Mouse (Mus musculus): Measurements from ENCODE around the gene Vegfb. TPM values are rescaled to one million over a fixed set of nuclear protein-coding genes. Genes with fewer than 3 reads are reported as not detected.

Vegfb gene
- polyA plus RNA-seq, 1 experiment from 2014 or later = 28.9 TPM

DNA sequence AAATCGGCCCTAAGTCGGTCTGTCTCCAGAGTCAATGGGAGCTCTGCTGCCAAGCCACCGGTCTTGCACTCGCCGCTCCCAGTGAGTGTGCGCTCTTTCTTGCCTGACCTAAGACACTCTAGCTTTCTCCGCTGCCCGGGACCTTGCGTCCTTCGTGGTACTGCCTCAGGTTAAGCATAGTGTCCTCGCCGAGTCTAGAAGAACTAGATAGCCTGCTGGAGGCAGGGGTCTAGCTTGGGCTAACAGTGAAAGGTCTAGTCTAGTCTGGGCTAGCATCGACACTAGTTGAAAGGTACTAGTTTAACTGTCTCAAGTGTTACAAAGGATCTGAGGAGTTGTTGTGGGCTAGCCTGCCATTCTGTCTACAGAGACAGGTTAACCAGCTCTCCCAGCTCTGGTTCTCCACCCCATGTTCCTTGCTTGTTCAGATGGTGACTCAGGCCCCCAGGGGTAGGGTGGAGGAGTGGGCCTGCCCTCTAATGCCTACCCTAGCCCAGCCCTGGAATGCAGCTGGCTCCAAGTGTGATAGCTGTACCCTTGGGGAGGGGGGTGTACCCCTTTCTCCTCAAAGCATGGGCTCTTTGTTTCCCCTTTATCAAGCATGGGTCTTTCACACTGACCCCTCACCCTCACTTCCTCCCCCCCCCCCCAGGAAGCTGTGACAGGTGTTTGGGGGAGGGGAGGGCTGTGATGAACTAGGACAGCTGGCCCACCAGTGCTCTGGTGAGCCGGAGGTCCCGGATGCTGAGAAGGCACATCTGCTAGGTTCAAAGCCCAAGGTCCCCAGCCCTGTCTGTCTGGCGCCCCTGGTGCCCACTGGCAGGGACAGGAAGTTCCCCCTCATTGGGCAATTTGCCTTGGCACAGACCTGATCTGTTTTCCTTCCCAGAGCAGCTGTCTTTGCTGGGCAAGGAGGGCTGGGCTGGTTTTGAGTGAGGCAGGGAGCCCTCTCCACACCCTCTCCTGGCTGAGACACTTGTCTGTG lies 11.6 kb downstream of the Vegfb start, which contains the start of gene Plcb3:
TSS of gene Plcb3 (minus strand) at position 934 of the 985 bp plus-strand sequence.
- Histone ChIP-seq H3K27me3 (ENCODE audit: control insufficient read depth, insufficient read depth, low read depth, low read length) (no peaks in the 10 kb centered on the region), H3K9me3 (ENCODE audit: control insufficient read depth, low read length) (no peaks in the 10 kb centered on the region), H3K9ac (ENCODE audit: low read length) (peak within 1 kb of the TSS; percentile 78), H3K4me2 (ENCODE audit: low read depth, low read length) (peak within 1 kb of the TSS; percentile 90), H3K27ac (ENCODE audit: low read length) (peak within 1 kb of the TSS; percentile 92), H3K36me3 (ENCODE audit: control insufficient read depth, insufficient read depth, low read length) (peaks cover 7% of the 10 kb centered on the region), H3K4me3 (ENCODE audit: low read length) (peak within 1 kb of the TSS; percentile 73), H3K4me1 (replicated peaks; ENCODE audit: control insufficient read depth, insufficient read depth, low read length) (peaks cover 33% of the 10 kb centered on the region)
- ATAC-seq (ENCODE audit: low read depth) = no peak
- WGBS = 0% methylated on average over 16 of the region's 16 CpGs

DNA sequence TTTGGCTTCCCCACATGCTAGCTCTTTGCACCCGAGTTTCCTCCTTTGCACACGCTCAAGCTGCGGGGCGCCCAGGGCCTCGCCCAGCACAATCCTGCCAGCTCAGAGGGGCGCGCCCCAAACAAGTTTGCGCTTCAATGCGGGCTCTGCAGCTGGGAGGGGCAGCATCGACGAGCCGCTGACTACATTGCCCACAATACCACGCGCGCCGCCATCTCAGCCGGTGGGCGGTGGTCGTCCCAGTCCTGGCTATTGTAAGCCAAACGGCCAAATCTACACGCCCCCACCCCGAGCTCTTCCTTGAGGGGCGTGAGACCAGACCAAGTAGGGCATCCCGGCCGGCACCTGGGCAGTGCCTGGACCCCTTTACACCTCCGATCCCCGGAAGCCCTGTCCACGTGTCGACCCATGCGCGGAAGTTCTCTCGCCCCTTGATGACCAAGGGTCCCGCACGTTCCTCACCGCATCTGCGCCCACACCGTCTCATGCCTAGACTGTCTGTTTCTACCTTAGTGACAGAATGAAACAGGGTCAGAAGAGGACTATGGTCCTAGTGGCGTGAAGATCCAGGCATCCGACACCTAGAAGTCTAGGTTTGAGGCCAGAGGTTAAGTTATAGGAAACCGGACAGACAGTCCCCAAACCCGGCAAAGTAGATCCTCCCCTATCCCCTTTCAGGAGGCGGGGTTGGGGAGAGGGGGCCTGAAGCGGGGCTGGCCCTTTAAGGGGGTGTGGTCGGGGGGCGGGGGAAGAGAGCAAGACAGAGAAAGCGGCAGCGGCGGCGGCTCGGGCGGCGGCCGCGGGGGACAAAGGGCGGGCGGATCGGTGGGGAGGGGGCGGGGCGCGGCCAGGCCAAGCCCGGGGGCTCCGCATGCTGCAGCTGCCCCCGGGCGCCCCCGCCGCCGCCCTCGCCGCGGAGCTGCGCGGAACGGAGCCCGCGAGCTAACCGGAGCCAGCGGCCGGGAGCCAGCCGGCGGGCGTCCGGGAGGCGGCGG lies 12.9 kb downstream of the Vegfb start, which contains the start of gene Ppp1r14b:
TSS of gene Ppp1r14b (plus strand) at position 758 of the 995 bp plus-strand sequence.
- Histone ChIP-seq H3K36me3 (ENCODE audit: control insufficient read depth, insufficient read depth, low read length) (peaks cover 7% of the 10 kb centered on the region), H3K9ac (ENCODE audit: low read length) (peak within 1 kb of the TSS; percentile 78), H3K27ac (ENCODE audit: low read length) (peak within 1 kb of the TSS; percentile 92), H3K4me3 (ENCODE audit: low read length) (peak within 1 kb of the TSS; percentile 73), H3K9me3 (ENCODE audit: control insufficient read depth, low read length) (no peaks in the 10 kb centered on the region), H3K4me2 (ENCODE audit: low read depth, low read length) (peak within 1 kb of the TSS; percentile 90), H3K27me3 (ENCODE audit: control insufficient read depth, insufficient read depth, low read depth, low read length) (no peaks in the 10 kb centered on the region), H3K4me1 (replicated peaks; ENCODE audit: control insufficient read depth, insufficient read depth, low read length) (peaks cover 45% of the 10 kb centered on the region)
- ATAC-seq (ENCODE audit: low read depth) = peak; percentile 74
- 1% methylated on average over 52 of the region's 84 CpGs for WGBS

DNA sequence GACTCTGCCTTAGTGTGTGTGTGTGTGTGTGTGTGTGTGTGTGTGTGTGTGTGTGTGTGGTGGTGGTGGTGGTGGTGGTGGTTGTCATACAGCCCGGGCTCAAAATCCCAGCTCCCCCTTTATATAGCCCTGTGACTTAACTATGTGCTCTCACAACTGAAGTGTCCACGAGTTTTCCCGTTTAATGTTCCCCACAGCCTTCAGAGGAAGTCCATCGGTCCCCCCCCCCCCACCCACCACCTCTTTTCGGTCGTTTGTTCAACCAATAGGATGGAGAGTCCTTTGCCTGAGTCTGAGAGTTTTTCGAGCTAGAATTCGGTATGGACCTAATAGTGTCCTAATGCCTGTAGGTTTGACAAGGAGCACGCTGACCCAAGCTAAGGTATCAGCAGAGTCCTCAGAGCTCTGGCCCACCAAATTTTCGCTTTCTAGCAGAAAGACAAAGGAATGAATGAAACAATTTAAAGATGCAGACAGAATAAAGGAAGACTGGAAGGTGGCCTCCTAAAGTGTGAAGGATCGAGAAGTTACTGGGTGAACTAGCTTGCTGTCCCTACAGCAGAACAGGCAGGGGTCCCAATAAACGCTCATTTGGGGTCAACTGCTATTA lies 13.8 kb downstream of the Vegfb start:
- Histone ChIP-seq H3K27me3 (ENCODE audit: control insufficient read depth, insufficient read depth, low read depth, low read length) (no peaks in the 10 kb centered on the region), H3K4me2 (ENCODE audit: low read depth, low read length) (peak overlapping the region; percentile 90), H3K4me3 (ENCODE audit: low read length) (peak overlapping the region; percentile 73), H3K4me1 (replicated peaks; ENCODE audit: control insufficient read depth, insufficient read depth, low read length) (peaks cover 40% of the 10 kb centered on the region), H3K9ac (ENCODE audit: low read length) (peak overlapping the region; percentile 78), H3K27ac (ENCODE audit: low read length) (peak overlapping the region; percentile 34; the same call in 1 of the 2 replicates), H3K9me3 (ENCODE audit: control insufficient read depth, low read length) (no peaks in the 10 kb centered on the region), H3K36me3 (ENCODE audit: control insufficient read depth, insufficient read depth, low read length) (peaks cover 7% of the 10 kb centered on the region)
- ATAC-seq (ENCODE audit: low read depth) = no peak
- WGBS = 29% methylated on average over 12 of the region's 12 CpGs

DNA sequence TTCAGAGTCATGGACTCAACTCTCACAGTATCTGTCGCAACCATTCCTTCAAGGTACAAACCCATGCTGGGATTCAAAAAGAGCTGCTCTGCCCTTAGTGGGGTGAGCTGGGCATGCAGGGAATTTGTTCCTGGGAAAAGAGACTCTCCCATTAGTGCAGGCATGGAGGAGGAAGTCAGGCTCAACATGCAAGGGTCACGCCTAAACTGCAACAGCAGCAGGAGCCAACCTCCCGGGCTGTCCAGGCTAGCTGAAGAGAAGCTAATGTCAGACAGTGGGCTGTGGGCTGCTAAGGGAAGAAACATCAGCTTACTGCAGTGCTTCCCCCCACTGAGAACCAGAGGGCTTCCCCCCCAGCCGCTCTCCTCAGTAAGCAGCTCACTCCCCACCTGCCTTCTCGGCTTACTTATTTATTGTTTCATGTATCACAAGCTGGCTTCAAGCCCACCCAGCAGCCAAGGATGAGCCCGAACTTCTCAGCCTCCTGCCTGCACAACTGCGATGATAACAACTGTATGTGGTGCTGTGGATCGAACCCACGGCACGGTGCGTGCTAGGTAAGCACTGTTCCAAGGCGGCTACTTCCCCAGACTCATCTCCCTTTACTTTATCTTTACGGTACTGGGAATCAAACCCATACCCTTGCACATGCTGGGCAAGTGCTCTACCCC lies 15.1 kb downstream of the Vegfb start:
- Histone ChIP-seq H3K27me3 (ENCODE audit: control insufficient read depth, insufficient read depth, low read depth, low read length) (no peaks in the 10 kb centered on the region), H3K4me2 (ENCODE audit: low read depth, low read length) (no peak overlapping the region), H3K9me3 (ENCODE audit: control insufficient read depth, low read length) (no peaks in the 10 kb centered on the region), H3K4me3 (ENCODE audit: low read length) (no peak overlapping the region), H3K27ac (ENCODE audit: low read length) (no peak overlapping the region), H3K9ac (ENCODE audit: low read length) (no peak overlapping the region), H3K36me3 (ENCODE audit: control insufficient read depth, insufficient read depth, low read length) (peaks cover 2% of the 10 kb centered on the region), H3K4me1 (replicated peaks; ENCODE audit: control insufficient read depth, insufficient read depth, low read length) (peaks cover 39% of the 10 kb centered on the region)
- no peak for ATAC-seq (ENCODE audit: low read depth)
- WGBS = 76% methylated on average over 13 of the region's 13 CpGs

DNA sequence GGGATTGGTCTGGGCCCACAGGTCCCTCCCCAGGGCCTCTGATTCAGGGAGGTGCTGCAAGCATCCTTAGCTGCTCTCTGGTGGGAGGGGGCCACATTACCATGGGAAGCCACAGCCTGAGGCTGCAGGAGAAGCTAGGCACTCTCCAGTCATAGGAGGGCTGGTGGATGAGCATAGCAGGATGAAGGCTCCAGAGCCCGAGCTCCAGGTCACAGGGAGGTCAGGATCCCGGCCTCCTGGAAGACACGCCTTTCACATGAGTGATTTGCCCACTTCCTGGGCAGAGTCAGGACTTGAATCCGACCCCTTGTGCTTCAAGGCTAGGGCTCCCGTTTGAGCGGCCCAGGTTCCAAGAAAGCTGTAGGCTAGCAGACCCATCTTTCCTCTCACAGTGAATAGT lies 15.8 kb downstream of the Vegfb start:
- Histone ChIP-seq H3K27ac (ENCODE audit: low read length) (no peak overlapping the region), H3K4me2 (ENCODE audit: low read depth, low read length) (no peak overlapping the region), H3K9ac (ENCODE audit: low read length) (no peak overlapping the region), H3K4me3 (ENCODE audit: low read length) (no peak overlapping the region), H3K4me1 (replicated peaks; ENCODE audit: control insufficient read depth, insufficient read depth, low read length) (peaks cover 34% of the 10 kb centered on the region), H3K36me3 (ENCODE audit: control insufficient read depth, insufficient read depth, low read length) (no peaks in the 10 kb centered on the region), H3K9me3 (ENCODE audit: control insufficient read depth, low read length) (no peaks in the 10 kb centered on the region), H3K27me3 (ENCODE audit: control insufficient read depth, insufficient read depth, low read depth, low read length) (no peaks in the 10 kb centered on the region)
- ATAC-seq (ENCODE audit: low read depth) = no peak
- 33% methylated on average over 6 of the region's 6 CpGs for WGBS

DNA sequence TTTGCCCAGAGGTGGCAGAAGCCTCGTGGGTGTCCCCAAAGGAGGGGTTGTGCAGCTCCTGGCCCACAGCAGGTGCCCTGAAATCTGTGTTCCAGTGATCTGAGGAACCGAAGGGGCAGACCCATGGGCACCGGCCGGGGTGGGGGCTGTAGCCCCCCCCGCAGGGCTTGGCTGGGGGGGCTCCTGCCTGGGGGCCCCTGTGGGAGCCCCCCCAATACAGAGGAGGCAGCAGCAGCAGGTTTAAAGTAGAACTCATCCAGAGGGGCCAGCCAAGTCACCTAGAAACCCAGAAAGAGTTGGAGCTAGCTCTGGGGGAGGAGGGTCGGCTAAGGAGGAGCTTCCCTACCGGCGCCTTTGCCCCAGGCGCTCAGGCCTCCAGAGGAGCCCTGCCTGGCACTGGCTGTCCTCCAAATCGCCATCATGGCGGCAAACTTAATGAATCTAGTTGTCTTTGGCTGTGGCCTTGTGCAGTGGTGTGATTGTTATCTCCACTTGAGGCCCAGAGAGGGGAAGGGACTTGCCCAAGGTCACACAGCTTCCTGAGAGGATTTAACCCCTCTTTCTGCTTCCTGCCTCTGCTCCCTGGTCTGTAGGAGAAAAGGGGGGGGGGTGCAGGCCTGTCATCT lies 16.9 kb downstream of the Vegfb start:
- H3K9ac ChIP-seq (ENCODE audit: low read length) = peak overlapping the region; percentile 55
- H3K27ac ChIP-seq (ENCODE audit: low read length) = no peak overlapping the region; the same call in 1 of the 2 replicates
- H3K4me3 ChIP-seq (ENCODE audit: low read length) = no peak overlapping the region; the same call in 1 of the 2 replicates
- peaks cover 8% of the 10 kb centered on the region for H3K36me3 ChIP-seq (ENCODE audit: control insufficient read depth, insufficient read depth, low read length)
- peak overlapping the region; percentile 79 for H3K4me2 ChIP-seq (ENCODE audit: low read depth, low read length)
- ATAC-seq (ENCODE audit: low read depth) = no peak
- WGBS = 21% methylated on average over 11 of the region's 11 CpGs
- peaks cover 24% of the 10 kb centered on the region for H3K4me1 ChIP-seq (replicated peaks; ENCODE audit: control insufficient read depth, insufficient read depth, low read length)
- no peaks in the 10 kb centered on the region for H3K9me3 ChIP-seq (ENCODE audit: control insufficient read depth, low read length)
- H3K27me3 ChIP-seq (ENCODE audit: control insufficient read depth, insufficient read depth, low read depth, low read length) = no peaks in the 10 kb centered on the region

DNA sequence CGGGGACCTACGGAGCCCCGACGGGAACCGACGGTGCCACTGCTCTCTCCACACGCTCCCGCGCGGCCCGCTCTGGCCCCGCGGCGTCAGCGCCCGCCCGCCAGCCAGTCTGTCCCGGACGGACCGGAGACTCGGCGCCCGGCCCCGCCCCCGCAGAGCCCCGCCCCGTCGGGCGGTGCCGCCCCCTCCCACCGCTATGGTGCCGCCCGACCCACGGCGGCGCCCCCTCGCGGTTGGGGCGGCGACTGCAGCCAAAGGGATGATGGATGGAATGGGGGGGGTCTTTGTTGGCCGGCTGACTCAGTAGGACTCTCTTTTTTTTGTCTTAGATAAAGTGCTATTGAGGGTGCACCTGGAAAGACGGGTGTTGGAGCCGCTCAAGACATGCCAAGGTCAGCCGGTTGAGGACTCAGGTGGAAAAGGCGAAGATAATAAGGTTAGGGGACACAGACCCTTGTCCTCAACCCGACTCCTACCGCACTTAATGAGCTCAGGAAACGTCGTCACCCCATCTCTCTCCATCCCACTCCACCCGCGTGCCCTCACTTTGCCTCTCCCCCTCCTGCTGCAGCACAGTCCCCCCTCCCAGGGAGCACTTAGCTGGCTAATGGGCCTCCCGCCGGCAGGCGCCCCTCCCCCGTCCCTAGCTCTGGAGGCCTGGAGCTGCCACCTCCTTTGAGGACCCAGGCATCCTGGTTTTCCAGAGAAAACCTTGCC lies 17.6 kb downstream of the Vegfb start:
- Histone ChIP-seq H3K9me3 (ENCODE audit: control insufficient read depth, low read length) (no peaks in the 10 kb centered on the region), H3K27ac (ENCODE audit: low read length) (0 out of 2 replicates have a peak overlapping the region, but pooled peaks have one; percentile 43), H3K27me3 (ENCODE audit: control insufficient read depth, insufficient read depth, low read depth, low read length) (no peaks in the 10 kb centered on the region), H3K9ac (ENCODE audit: low read length) (peak overlapping the region; percentile 87), H3K4me1 (replicated peaks; ENCODE audit: control insufficient read depth, insufficient read depth, low read length) (peaks cover 24% of the 10 kb centered on the region), H3K36me3 (ENCODE audit: control insufficient read depth, insufficient read depth, low read length) (peaks cover 13% of the 10 kb centered on the region), H3K4me3 (ENCODE audit: low read length) (peak overlapping the region; percentile 77), H3K4me2 (ENCODE audit: low read depth, low read length) (peak overlapping the region; percentile 79)
- WGBS = 1% methylated on average over 52 of the region's 55 CpGs
- peak; percentile 82 for ATAC-seq (ENCODE audit: low read depth)

Data from lung, embryonic 16.5 days (tissue).